Mouse (Mus musculus) stomach, adult 2 months (tissue): ENCODE results near the gene Fggy. TPM values are rescaled to one million over a fixed set of nuclear protein-coding genes. Genes with fewer than 3 reads are reported as not detected.

Source experiments
- polyA plus RNA-seq: library from polyadenylated mRNA; depleted of rRNA; stranded (reverse); fragments of >200 nt; gene quantifications from 2 replicates; pipeline ENCODE4 v1.2.3, GENCODE M21; 2012; rRNA removed

Gene Fggy
- polyA plus RNA-seq: 1.1 and 2.2 TPM in 2 replicates

DNA sequence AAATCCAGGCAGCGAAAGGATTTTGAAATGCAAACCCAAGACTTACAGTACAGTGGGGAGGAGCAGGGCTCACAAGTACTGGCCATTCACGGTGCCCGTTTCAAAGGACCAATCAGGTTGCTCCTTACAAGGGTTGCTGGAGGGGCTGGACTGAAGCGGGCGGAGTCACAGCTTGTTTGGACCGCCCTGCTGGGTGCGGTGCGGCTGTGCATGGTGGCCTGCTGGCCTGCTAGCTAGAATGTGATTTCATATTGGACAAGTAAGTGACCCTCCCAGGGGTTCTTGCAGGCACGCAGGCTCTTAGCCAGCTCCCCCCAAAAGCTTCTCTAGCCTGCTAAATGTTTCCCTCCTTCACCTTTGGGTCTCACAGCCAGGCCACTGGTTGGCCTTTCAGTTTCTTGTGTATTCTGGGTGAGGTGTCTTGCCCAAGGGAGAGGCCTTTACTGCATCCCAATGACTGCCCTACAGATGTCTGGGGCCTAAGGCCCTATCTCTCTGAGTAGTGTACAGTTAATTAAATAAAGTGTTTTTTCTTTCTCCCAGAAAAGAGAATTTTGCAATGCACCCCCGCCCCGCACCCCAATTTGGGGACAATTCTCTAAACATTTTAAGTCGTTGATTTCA is at the start of gene Fggy:
TSS of gene Fggy (plus strand) at position 175 of the 624 bp plus-strand sequence.

DNA sequence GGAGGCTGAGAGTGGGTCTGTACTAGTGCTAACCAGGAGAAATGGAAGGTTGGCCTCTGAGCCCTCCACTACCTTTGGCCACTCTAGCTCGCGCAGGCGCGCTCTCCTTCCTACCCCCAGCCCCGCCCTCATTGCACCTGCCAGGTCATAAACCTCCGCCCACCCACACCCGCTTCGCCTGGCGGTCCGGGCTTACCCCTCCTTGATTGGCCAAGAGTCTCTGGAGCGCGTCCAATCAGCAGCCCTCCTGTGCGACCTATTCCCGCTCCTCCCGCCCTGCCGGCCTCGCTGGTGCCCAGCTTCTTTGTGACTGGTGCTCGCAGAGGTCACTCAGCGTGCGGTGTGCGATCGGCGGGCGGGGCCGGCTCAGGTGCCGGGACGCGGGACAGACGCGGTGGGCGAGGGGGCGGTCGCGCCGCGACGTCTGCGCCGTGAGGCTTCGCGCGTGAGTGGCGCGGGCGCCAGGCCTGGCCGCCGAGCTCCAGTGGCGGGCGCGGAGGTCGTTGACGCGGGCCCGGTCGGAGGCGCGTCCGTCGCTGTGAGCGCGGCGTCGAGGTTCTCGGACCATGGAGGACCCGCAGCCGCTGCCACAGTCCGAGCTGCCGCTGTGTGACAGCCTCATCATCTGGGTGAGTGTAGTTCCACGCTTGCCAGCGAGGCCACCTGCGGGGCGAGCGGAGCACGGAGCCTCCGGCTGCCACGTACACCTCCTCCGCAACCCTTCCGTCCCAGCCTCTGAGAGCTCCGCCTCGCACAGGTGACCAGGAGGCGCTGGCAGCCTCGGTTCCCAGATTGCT is 409.8 kb downstream of the Fggy start, which contains the start of gene Hook1:
TSS of gene Hook1 (plus strand) at position 313 of the 797 bp plus-strand sequence.

